In genomic region chr3:88102196-88102595, GRCm38 (mm10) we compare ENCODE assay signal across 17 mouse cellular contexts. TPM values are rescaled to one million over a fixed set of nuclear protein-coding genes. Genes with fewer than 3 reads are reported as not detected.
DNase-seq lines count a peak whose midpoint lies in the region; ATAC-seq and TF ChIP-seq lines count a peak whose summit lies in the region.
"Had no signal": no experiment of that assay in that cellular context is flagged by ENCODE, and none has a peak within 500 bp of the region (broad histone marks: within the 10 kb centered on the region; RNA-seq: fewer than 3 reads in every experiment).

No protein-coding gene starts in this region.

- ATAC-seq in limb, embryonic 11.5 days (ENCODE audit: insufficient number of reproducible peaks, low FRiP score, low TSS enrichment, low read depth): no peak
- ATAC-seq in intestine, postnatal 0 days: no peak
- ATAC-seq in liver, embryonic 12.5 days: no peak; the same call in 1 of the 2 replicates
- ATAC-seq: forebrain, embryonic 13.5 days had no signal

- no peaks in the 10 kb centered on the region for H3K9me3 ChIP-seq in limb, embryonic 11.5 days (ENCODE audit: control insufficient read depth, low read length)
- H3K9me3 ChIP-seq in limb, embryonic 10.5 days (replicated peaks): no peaks in the 10 kb centered on the region
- no peaks in the 10 kb centered on the region for H3K9me3 ChIP-seq in intestine, postnatal 0 days (ENCODE audit: control insufficient read depth)
- no peaks in the 10 kb centered on the region for H3K9me3 ChIP-seq in liver, embryonic 12.5 days (replicated peaks)
- H3K9me3 ChIP-seq: forebrain, embryonic 13.5 days; midbrain, embryonic 10.5 days had no signal

- no peak overlapping the region for H3K9ac ChIP-seq in limb, embryonic 11.5 days (ENCODE audit: low read length)
- no peak overlapping the region for H3K9ac ChIP-seq in intestine, postnatal 0 days (ENCODE audit: low read depth, low read length)
- H3K9ac ChIP-seq in liver, embryonic 12.5 days: no peak overlapping the region
- H3K9ac ChIP-seq: forebrain, embryonic 13.5 days; hindbrain, embryonic 14.5 days had no signal

- WGBS in limb, embryonic 11.5 days: 91% methylated on average over 6 of the region's 6 CpGs
- 86% methylated on average over 6 of the region's 6 CpGs for WGBS in limb, embryonic 10.5 days
- 83% methylated on average over 6 of the region's 6 CpGs for WGBS in intestine, postnatal 0 days
- WGBS in liver, embryonic 12.5 days (ENCODE audit: insufficient replicate concordance): 75% methylated on average over 6 of the region's 6 CpGs

- H3K4me2 ChIP-seq in limb, embryonic 11.5 days (ENCODE audit: low read depth, severe bottlenecking): no peak overlapping the region
- H3K4me2 ChIP-seq in intestine, postnatal 0 days (replicated peaks; ENCODE audit: low read depth): no peak overlapping the region
- H3K4me2 ChIP-seq in liver, embryonic 12.5 days: no peak overlapping the region
- H3K4me2 ChIP-seq: forebrain, embryonic 13.5 days; hindbrain, embryonic 14.5 days had no signal

- H3K4me1 ChIP-seq in limb, embryonic 11.5 days (ENCODE audit: control insufficient read depth, insufficient read depth, low read length): no peaks in the 10 kb centered on the region
- 0 out of 2 replicates have a peak, but pooled peaks cover 4% of the 10 kb centered on the region for H3K4me1 ChIP-seq in limb, embryonic 10.5 days
- no peaks in the 10 kb centered on the region for H3K4me1 ChIP-seq in intestine, postnatal 0 days (replicated peaks; ENCODE audit: control insufficient read depth, insufficient read depth, low read length)
- H3K4me1 ChIP-seq in liver, embryonic 12.5 days: no peaks in the 10 kb centered on the region
- H3K4me1 ChIP-seq: forebrain, embryonic 13.5 days; midbrain, embryonic 10.5 days had no signal

- TF ChIP-seq CTCF in intestine, postnatal 0 days (IDR thresholded peaks at IDR 0.05; ENCODE audit: low read depth): no peak

- 0 out of 2 replicates have a peak overlapping the region, but pooled peaks have one; percentile 36 for H3K27ac ChIP-seq in limb, embryonic 11.5 days (replicated peaks; ENCODE audit: low read depth, low read length)
- H3K27ac ChIP-seq in limb, embryonic 10.5 days: no peak overlapping the region
- peak overlapping the region; percentile 35 for H3K27ac ChIP-seq in intestine, postnatal 0 days (ENCODE audit: low read depth, low read length)
- peak overlapping the region; percentile 27 for H3K27ac ChIP-seq in liver, embryonic 12.5 days
- H3K27ac ChIP-seq: forebrain, embryonic 13.5 days; gastrocnemius, adult 2 months; hindbrain, embryonic 14.5 days; midbrain, embryonic 10.5 days had no signal

- peaks cover 24% of the 10 kb centered on the region for H3K36me3 ChIP-seq in limb, embryonic 11.5 days (ENCODE audit: control insufficient read depth, insufficient read depth, low read length)
- peaks cover 93% of the 10 kb centered on the region for H3K36me3 ChIP-seq in limb, embryonic 10.5 days
- peaks cover 69% of the 10 kb centered on the region; the same call in 1 of the 2 replicates for H3K36me3 ChIP-seq in intestine, postnatal 0 days (ENCODE audit: control insufficient read depth, insufficient read depth)
- peaks cover 91% of the 10 kb centered on the region for H3K36me3 ChIP-seq in liver, embryonic 12.5 days

- no peak overlapping the region for H3K4me3 ChIP-seq in limb, embryonic 11.5 days (ENCODE audit: low read depth, low read length)
- no peak overlapping the region for H3K4me3 ChIP-seq in limb, embryonic 10.5 days
- no peak overlapping the region for H3K4me3 ChIP-seq in intestine, postnatal 0 days (ENCODE audit: low read depth, low read length)
- no peak overlapping the region for H3K4me3 ChIP-seq in liver, embryonic 12.5 days
- H3K4me3 ChIP-seq: forebrain, embryonic 13.5 days; gastrocnemius, adult 2 months; midbrain, embryonic 10.5 days had no signal

- peak; percentile 92 for DNase-seq in heart, adult 11 months
- no peak for DNase-seq in heart, postnatal 14 days
- no peak for DNase-seq in limb, embryonic 11.5 days (ENCODE audit: low spot score)
- no peak for DNase-seq in limb, embryonic 10.5 days (ENCODE audit: low spot score)
- DNase-seq in urinary bladder, adult 2 months (ENCODE audit: low spot score): no peak
- no peak for DNase-seq in embryo, embryonic 10 days (ENCODE audit: low spot score)
- DNase-seq: cerebellum, adult 18-20 months; gastrocnemius, adult 2 months had no signal

- intact Hi-C loops in heart, postnatal 14 days (cut with DNase I): no loop called here

- no peaks in the 10 kb centered on the region for H3K27me3 ChIP-seq in limb, embryonic 11.5 days (ENCODE audit: control insufficient read depth, insufficient read depth, low read length)
- no peaks in the 10 kb centered on the region for H3K27me3 ChIP-seq in limb, embryonic 10.5 days (ENCODE audit: low read depth, poor library complexity, severe bottlenecking)
- H3K27me3 ChIP-seq in intestine, postnatal 0 days (replicated peaks; ENCODE audit: control insufficient read depth, insufficient read depth, low read length): no peaks in the 10 kb centered on the region
- H3K27me3 ChIP-seq in liver, embryonic 12.5 days (replicated peaks): no peaks in the 10 kb centered on the region
- H3K27me3 ChIP-seq: forebrain, embryonic 13.5 days had no signal

RNA-seq across cellular contexts. Expression of gene Iqgap3, which starts 20.4 kb away (rescaled TPM):
- total RNA-seq in heart, postnatal 14 days (2021): 1 to 10 TPM; 3.8 to 7.2 TPM
- polyA plus RNA-seq in limb, embryonic 11.5 days (2014; fragmentation: Nextera tagmentation; extraction: Ambion mirVana): 16.0 and 19.6 TPM in 2 replicates
- polyA plus RNA-seq in limb, embryonic 10.5 days (2016; fragmentation: Nextera tagmentation; extraction: Ambion mirVana): 23.1 and 26.7 TPM in 2 replicates
- polyA plus RNA-seq in intestine, postnatal 0 days (2015; fragmentation: Nextera tagmentation; extraction: Ambion mirVana): 4.3 TPM in 2 replicates
- 11.2 and 11.8 TPM in 2 replicates for polyA plus RNA-seq in liver, embryonic 12.5 days (2016; fragmentation: Nextera tagmentation; extraction: Ambion mirVana)
- 2.0 and 2.6 TPM in 2 replicates for polyA plus RNA-seq in urinary bladder, adult 2 months (2012; rRNA removed)

RNA-seq across cellular contexts. Expression of gene Ttc24, which starts 24.1 kb away (rescaled TPM):
- total RNA-seq in heart, postnatal 14 days (2021): not detected
- polyA plus RNA-seq in limb, embryonic 11.5 days (2014; fragmentation: Nextera tagmentation; extraction: Ambion mirVana): not detected in 2 replicates
- polyA plus RNA-seq in limb, embryonic 10.5 days (2016; fragmentation: Nextera tagmentation; extraction: Ambion mirVana): not detected in 2 replicates
- not detected in 2 replicates for polyA plus RNA-seq in intestine, postnatal 0 days (2015; fragmentation: Nextera tagmentation; extraction: Ambion mirVana)
- not detected in 2 replicates for polyA plus RNA-seq in liver, embryonic 12.5 days (2016; fragmentation: Nextera tagmentation; extraction: Ambion mirVana)
- not detected in 2 replicates for polyA plus RNA-seq in urinary bladder, adult 2 months (2012; rRNA removed)
- total RNA-seq: adrenal gland, postnatal 36 days; gastrocnemius, adult 2 months; layer of hippocampus, adult 18-20 months; left cerebral cortex, postnatal 25 days had no signal
- polyA plus RNA-seq: forebrain, embryonic 13.5 days; hindbrain, embryonic 14.5 days; midbrain, embryonic 10.5 days; spleen, adult 2 months had no signal

RNA-seq across cellular contexts. Expression of gene Mef2d, which starts 40.0 kb away (rescaled TPM):
- 100 to 1,000 TPM; 128 to 130 TPM for total RNA-seq in heart, postnatal 14 days (2021)
- polyA plus RNA-seq in limb, embryonic 11.5 days (2014; fragmentation: Nextera tagmentation; extraction: Ambion mirVana): 12.6 and 14.3 TPM in 2 replicates
- polyA plus RNA-seq in limb, embryonic 10.5 days (2016; fragmentation: Nextera tagmentation; extraction: Ambion mirVana): 12.3 and 14.0 TPM in 2 replicates
- polyA plus RNA-seq in intestine, postnatal 0 days (2015; fragmentation: Nextera tagmentation; extraction: Ambion mirVana): 15.8 and 16.2 TPM in 2 replicates
- 12.1 and 13.6 TPM in 2 replicates for polyA plus RNA-seq in liver, embryonic 12.5 days (2016; fragmentation: Nextera tagmentation; extraction: Ambion mirVana)
- polyA plus RNA-seq in urinary bladder, adult 2 months (2012; rRNA removed): 34.6 and 51.0 TPM in 2 replicates

RNA-seq across cellular contexts. Expression of gene Naxe, which starts 43.9 kb away (rescaled TPM):
- 10 to 100 TPM; 61.0 to 61.1 TPM for total RNA-seq in heart, postnatal 14 days (2021)
- 171 and 172 TPM in 2 replicates for polyA plus RNA-seq in limb, embryonic 11.5 days (2014; fragmentation: Nextera tagmentation; extraction: Ambion mirVana)
- polyA plus RNA-seq in limb, embryonic 10.5 days (2016; fragmentation: Nextera tagmentation; extraction: Ambion mirVana): 132 and 148 TPM in 2 replicates
- 109 and 118 TPM in 2 replicates for polyA plus RNA-seq in intestine, postnatal 0 days (2015; fragmentation: Nextera tagmentation; extraction: Ambion mirVana)
- polyA plus RNA-seq in liver, embryonic 12.5 days (2016; fragmentation: Nextera tagmentation; extraction: Ambion mirVana): 72.1 TPM in 2 replicates
- 90.2 and 91.1 TPM in 2 replicates for polyA plus RNA-seq in urinary bladder, adult 2 months (2012; rRNA removed)

RNA-seq across cellular contexts. Expression of gene Gpatch4, which starts 59.3 kb away (rescaled TPM):
- total RNA-seq in heart, postnatal 14 days (2021): 1 to 10 TPM; 6.6 to 9.0 TPM
- 36.9 and 44.1 TPM in 2 replicates for polyA plus RNA-seq in limb, embryonic 11.5 days (2014; fragmentation: Nextera tagmentation; extraction: Ambion mirVana)
- 42.4 and 53.4 TPM in 2 replicates for polyA plus RNA-seq in limb, embryonic 10.5 days (2016; fragmentation: Nextera tagmentation; extraction: Ambion mirVana)
- polyA plus RNA-seq in intestine, postnatal 0 days (2015; fragmentation: Nextera tagmentation; extraction: Ambion mirVana): 13.6 and 16.8 TPM in 2 replicates
- polyA plus RNA-seq in liver, embryonic 12.5 days (2016; fragmentation: Nextera tagmentation; extraction: Ambion mirVana): 41.4 and 44.0 TPM in 2 replicates
- polyA plus RNA-seq in urinary bladder, adult 2 months (2012; rRNA removed): 5.6 and 9.7 TPM in 2 replicates
